Mouse (Mus musculus) monocyte, adult 2 months (primary cell): ENCODE data around the gene Gm20388.

Experiments used
- DNase-seq, 2 experiments: peaks; one replicate each; pipeline ENCODE4 v3.0.0; 2022; ENCODE audit warnings: low spot score in 2 of 2, low read depth in 1 of 2

Gene Gm20388

GRCm38 (mm10) chr8:120007178-120007577 lies 96.5 kb downstream of the Gm20388 start:
- DNase-seq = no peak

GRCm38 (mm10) chr8:120009284-120009683 lies 98.6 kb downstream of the Gm20388 start:
- DNase-seq = no peak

DNA sequence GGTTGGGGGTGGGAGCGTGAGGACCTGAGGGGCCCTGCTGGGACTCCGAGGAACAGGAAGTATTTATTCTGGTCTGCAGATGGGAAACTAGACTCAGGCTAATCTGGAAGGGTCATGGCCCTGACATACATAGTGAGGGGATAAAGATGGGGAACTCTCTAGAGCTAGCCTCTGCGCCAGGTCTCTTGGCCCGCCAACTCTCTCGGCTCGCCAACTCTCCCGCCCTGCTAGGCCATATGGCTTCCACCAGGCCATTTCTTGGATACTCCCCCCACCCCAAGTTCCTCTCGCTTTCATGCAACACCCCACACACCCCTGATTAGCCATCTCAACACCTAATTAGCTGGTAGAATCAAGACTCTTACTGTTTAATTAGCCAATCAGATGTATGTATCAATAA lies 101.8 kb downstream of the Gm20388 start:
- DNase-seq = no peak

- no peak for DNase-seq
Measured at GRCm38 (mm10) chr8:120012927-120013326, 102.3 kb downstream of the Gm20388 start.

DNA sequence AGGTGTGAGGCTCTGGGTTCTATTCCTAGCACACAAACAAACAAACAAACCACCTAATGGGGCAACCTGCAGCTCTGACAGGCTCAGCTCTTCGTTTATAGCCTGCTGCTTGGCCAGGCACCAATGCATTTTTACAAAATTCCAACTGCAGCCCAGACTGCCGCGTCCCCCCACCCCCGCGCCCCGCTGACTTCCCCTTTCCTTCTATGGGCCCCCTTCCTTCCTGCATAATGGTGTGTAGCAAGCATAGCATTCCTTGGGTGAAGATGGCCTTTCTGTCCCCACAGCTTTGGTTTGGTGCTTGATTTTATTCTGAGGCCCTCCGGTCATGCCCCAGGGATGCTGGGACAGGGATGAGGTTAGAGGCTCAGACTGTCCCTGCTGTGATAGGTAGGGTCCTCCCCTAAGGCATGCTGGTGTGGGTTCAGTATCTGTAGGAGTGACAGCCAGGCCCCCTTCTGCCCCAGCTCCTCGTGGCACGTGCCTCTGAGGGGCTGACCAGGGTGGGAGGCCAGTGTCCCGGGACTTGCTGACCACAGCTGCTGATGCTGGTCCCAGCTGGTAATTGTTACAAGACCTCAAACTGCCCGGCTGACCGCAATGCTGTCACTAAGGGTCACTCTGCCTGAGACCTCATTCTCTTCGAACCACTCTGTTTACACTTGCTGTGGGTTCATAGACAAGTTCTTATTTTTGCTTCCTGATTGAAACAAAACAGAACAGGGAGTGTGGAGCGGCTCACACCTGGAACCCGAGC lies 103.8 kb downstream of the Gm20388 start:
- DNase-seq = no peak

DNA sequence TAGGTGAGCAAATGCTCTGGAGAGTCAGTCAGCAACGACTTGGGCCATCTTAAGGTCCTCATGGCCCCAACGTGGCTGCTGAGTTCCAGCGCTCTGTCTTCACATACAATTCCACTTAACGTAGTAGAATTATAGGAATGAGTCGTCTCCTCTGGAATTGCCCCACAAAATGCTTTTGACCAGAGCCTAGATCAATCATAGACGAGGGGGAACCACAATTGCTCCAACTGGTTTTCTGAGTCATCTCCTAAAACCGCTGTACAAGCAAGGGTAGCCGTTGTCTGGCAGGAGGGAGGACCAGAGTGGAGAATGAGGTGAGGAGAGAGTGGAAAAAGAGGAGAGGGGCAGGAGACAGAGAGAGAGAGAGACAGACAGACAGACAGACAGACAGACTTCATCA lies 105.3 kb downstream of the Gm20388 start:
- DNase-seq = no peak

GRCm38 (mm10) chr8:120016424-120016823 lies 105.8 kb downstream of the Gm20388 start:
- DNase-seq = peak in 1 of 2 experiments; percentile 18

DNA sequence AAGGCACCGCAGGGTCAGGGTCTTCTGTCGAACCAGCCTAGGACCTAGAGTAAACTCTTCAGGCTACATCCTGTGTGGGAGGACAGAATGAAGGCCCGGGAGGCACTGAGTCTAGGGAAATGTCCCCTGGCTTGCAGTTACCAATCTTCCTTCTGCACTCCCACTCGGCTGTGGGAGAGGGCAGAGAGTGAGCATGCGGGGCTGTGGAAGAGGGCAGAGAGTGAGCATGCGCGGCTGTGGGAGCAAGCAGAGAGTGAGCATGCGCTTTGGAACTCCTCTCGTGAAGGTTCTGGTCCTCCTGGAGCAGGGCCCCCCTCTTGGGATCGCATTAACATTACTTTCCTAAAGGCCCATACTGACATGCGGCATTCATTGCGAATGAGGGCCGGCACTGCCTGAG lies 106.7 kb downstream of the Gm20388 start:
- no peak for DNase-seq

GRCm38 (mm10) chr8:120017786-120018185 lies 107.1 kb downstream of the Gm20388 start:
- no peak for DNase-seq

GRCm38 (mm10) chr8:120018379-120018778 lies 107.7 kb downstream of the Gm20388 start:
- no peak for DNase-seq

GRCm38 (mm10) chr8:120019297-120019696 lies 108.7 kb downstream of the Gm20388 start:
- no peak for DNase-seq

DNA sequence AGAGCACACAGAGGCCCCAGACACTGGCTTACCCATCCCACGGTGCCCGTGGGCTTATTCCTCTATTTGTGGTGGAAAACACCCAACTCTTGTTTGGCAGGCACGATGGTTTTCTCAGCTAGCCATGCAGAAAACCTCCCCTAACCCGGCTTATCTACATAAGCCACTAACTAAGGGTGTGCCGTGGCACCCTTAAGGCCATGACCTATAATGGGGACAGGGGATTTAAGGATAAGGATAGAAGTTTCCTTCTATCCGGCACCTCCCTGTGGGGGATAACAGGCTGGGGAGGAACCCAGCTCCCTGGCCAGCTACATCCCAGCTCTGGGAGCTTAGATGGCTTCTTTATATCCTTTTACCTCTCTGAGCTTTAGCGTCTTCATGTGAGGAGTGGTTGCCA lies 109.7 kb downstream of the Gm20388 start:
- no peak for DNase-seq

GRCm38 (mm10) chr8:120026199-120026598 lies 115.6 kb downstream of the Gm20388 start:
- no peak for DNase-seq

GRCm38 (mm10) chr8:120026991-120027390 lies 116.3 kb downstream of the Gm20388 start:
- DNase-seq = no peak

DNA sequence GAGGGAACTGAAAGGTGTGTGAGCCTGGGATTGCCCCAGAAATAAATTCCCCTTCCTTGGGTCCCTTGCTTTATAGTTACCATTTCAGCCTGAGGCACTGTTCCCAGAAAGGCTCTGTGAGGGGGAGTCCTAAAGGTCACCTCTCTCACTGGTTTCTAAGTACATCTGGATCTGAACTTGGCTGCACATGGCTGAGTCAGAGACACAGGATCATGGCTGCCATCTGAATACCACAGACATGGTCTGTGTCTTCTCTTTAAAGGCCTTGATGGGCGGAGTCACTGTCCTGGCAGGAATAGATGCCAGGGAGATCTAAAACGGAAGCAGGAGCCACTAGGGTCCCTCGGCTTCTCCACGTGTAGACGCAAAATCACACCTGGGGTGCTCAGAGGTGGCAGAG lies 119.8 kb downstream of the Gm20388 start:
- no peak for DNase-seq

DNA sequence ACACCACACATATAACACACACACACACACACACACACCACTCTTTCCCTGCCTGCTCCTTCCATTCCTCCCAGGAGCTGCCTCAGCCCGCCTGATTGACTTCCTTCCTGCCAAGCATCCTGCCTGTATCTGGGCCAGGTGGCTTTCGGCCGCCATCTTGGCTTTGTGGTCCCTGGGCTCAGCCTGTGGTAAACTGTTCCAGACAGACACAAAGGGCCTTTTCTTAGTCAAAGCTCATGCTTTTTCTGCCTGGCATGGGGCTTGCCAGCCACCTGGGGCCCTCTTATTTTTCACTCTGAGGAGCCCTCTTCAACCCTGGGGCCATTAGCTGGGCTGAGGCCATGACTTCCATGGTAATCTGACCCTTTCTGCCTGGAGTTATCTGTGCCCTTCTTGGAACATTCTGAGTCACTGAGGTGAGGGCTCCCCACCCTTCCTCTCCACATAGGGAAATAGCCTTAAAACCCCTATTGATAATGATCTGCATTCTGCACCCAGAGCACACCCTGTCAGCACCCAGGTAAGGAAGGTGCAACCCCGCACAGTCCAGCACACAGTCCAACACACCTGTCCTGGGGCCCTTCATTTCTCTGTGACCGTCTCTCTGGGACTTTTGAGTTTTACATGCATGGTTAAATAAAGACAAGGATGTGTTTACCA lies 122.0 kb downstream of the Gm20388 start:
- DNase-seq = no peak

GRCm38 (mm10) chr8:120034471-120034870 lies 123.8 kb downstream of the Gm20388 start:
- DNase-seq = no peak

GRCm38 (mm10) chr8:120036111-120036510 lies 125.5 kb downstream of the Gm20388 start:
- no peak for DNase-seq

DNA sequence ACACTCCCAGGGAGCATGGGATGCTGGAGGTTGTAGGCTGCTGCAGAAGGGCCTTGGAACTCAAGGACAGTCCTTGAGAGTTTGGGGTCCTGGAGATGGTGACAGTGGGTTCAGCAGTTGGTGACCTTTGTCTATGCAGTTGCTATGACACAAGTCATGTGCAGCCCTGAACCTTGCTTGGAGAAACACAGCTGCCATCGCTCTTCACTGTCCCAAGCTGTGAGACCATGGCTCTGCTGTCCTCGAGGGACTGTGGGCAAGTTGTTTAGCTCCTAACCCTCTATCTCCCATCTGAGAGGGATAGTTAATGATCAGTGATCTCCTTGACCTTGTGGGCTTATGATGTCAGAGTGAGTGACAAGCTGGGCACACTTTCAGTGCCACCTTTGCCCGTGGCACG lies 125.9 kb downstream of the Gm20388 start:
- no peak for DNase-seq

DNA sequence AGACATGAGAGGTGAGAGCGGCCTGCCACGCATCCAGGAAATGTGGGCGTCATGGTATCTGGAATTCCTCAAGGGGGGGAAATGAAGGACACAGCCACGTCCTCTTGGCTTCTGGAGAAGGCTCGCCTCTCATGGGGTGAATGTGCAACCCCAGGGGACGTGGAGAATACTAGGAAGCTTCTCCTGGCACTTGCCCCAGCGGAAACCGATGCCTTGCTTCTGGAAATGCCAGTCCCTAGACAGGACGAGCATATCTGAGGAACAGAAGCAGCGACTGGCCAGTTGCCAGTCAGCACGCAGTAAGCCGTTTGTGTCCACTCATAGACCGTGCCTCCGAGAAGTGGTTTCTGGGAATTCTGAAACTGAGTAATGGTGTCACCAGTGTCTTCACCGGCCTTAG lies 126.6 kb downstream of the Gm20388 start:
- no peak for DNase-seq

- no peak for DNase-seq
Measured at GRCm38 (mm10) chr8:120037611-120038010, 127.0 kb downstream of the Gm20388 start.

DNA sequence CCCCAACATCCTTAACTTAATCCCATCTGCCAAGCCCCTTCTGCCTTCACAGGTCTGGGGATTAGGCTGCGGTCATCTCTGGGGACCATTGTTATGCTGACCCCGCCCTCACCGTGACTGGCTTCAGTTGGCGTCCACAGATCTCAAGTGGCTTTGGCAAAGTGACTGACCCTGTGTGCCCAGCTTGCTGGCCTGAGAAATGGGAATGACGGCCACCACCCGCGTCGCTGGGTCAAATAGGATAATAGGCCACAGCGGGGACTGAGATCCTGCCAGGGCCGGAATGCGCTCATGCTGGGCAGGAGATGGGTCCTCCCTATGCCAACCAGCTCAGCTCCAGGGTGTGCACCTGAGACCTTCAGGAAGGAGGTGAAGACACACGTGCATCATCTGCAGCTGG lies 128.1 kb downstream of the Gm20388 start:
- no peak for DNase-seq
